Mouse (Mus musculus) heart, postnatal 0 days (tissue): ENCODE data around the gene Cpvl.

ENCODE experiments used
- CTCF ChIP-seq: IDR thresholded peaks from 2 replicates; pipeline ENCODE4 v1.5.1; 2016; ENCODE audit warnings: antibody characterized with exemption, control low read depth, low read depth
- EP300 ChIP-seq: IDR thresholded peaks from 2 replicates; pipeline ENCODE4 v1.6.1; 2016; ENCODE audit warnings: antibody characterized with exemption, low read depth

- TF ChIP-seq CTCF (no peak), EP300 (no peak)
Measured at GRCm38 (mm10) chr6:53965900-53966299, 12.6 kb downstream of the Cpvl start.
